Comparison of ENCODE assay signal across 25 mouse cellular contexts in genomic region chr1:87864889-87865288, GRCm38 (mm10).
"Had no signal": no experiment of that assay in that cellular context is flagged by ENCODE, and none has a peak within 500 bp of the region (broad histone marks: within the 10 kb centered on the region; RNA-seq: fewer than 3 reads in every experiment).

No protein-coding gene starts in this region.

- H3K27ac ChIP-seq: gastrocnemius, adult 2 months; heart, embryonic 10.5 days; hindbrain, embryonic 10.5 days; hindbrain, embryonic 12.5 days; hindbrain, embryonic 14.5 days; kidney, embryonic 15.5 days; kidney, postnatal 0 days; layer of hippocampus, adult 2 months; limb, embryonic 13.5 days; limb, embryonic 15.5 days; liver, embryonic 12.5 days had no signal

- H3K36me3 ChIP-seq: heart, embryonic 10.5 days; heart, embryonic 12.5 days; hindbrain, embryonic 10.5 days; hindbrain, embryonic 12.5 days; kidney, embryonic 15.5 days; limb, embryonic 13.5 days; limb, embryonic 15.5 days; liver, embryonic 12.5 days had no signal

- H3K4me3 ChIP-seq: gastrocnemius, adult 2 months; heart, embryonic 10.5 days; heart, embryonic 12.5 days; hindbrain, embryonic 10.5 days; hindbrain, embryonic 12.5 days; kidney, embryonic 15.5 days; layer of hippocampus, adult 2 months; limb, embryonic 13.5 days; limb, embryonic 15.5 days; liver, embryonic 12.5 days had no signal

- H3K27me3 ChIP-seq: heart, embryonic 12.5 days; hindbrain, embryonic 12.5 days; kidney, embryonic 15.5 days; limb, embryonic 13.5 days; limb, embryonic 15.5 days; liver, embryonic 12.5 days had no signal

- H3K4me1 ChIP-seq: hindbrain, embryonic 10.5 days had no signal

- DNase-seq: gastrocnemius, adult 2 months; gastrocnemius, postnatal 10 days; gastrocnemius, postnatal 25 days; heart, adult 18-20 months; heart, postnatal 10 days; heart, postnatal 4 days; kidney, adult 11 months; kidney, adult 2 months; kidney, adult 9 months; kidney, postnatal 14 days; kidney, postnatal 4 days; layer of hippocampus, adult 9-11 months; layer of hippocampus, postnatal 36 days; left cerebral cortex, postnatal 4 days had no signal
